Mouse (Mus musculus) retina, embryonic 14.5 days (tissue): ENCODE results near the gene Amfr.

Experiments used
- DNase-seq: peaks from one replicate; pipeline ENCODE4 v3.0.0-alpha.2; 2015; ENCODE audit warnings: low spot score

Gene Amfr

GRCm38 (mm10) chr8:93932873-93933272 lies 79.8 kb downstream of the Amfr start:
- peak; percentile 86 for DNase-seq

DNA sequence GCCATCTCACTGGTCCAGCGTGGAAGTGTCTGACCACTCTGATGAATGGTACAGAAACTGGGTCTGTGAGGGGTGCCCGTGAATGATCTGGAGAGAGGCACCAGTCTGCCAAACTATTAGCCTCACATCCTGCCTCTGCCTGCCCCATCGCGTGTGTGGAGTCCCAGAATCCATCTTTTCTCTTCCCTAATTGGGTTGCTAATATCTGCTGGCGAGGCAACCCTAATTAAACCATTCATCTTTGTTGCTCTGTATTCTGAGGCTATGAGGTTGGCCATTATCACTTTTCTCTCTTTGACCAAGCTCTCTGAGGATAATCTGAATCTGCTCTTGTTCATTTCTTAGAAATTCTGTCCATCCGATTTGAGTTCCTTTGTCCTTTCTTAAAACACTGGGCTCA lies 81.3 kb downstream of the Amfr start:
- peak; percentile 16 for DNase-seq

DNA sequence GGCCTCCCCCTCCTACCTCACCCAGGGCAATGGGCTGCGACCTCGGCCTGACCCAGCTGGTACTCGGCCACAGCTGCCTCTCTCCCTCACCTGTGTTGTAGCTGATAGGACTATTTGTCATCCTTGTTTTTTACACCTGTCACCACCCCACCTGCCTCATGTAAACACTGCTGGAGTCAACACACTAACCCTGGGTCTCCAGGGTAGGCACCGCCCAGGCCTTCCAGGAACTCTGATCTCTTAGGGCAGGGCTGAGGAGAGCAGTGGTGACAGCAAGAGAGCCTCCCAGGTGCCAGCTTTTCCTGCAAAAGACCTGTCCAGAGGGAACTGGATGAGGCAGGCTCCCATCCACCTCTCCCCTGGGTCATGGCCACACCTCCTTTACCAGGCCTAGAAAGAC lies 83.4 kb downstream of the Amfr start:
- no peak for DNase-seq

GRCm38 (mm10) chr8:93925513-93925912 lies 87.1 kb downstream of the Amfr start:
- no peak for DNase-seq

DNA sequence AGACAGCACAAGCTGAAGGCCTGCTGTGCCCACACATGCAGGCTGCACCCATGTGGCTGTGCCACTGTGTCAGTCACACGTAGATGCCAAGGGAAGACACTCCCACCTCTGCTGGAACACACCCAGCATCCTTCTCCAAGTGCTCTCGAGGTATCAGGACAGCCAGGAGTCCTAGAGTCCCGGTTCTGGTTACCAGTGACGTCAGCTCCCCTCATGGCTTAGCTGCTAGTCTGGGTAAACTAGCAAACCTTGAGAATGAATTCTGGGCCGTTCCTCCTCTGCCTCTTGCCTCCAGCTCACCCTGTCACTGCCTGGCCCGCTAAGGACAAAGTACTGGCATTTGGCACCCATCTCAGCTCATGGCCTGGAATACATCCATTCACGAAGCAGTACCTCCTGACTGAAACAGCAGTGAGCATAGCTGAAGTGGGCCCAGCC lies 88.7 kb downstream of the Amfr start:
- DNase-seq = no peak
